Mouse (Mus musculus) ES-E14 (cell line): ENCODE data around the gene Sytl3.

Experiments
- CHD2 ChIP-seq: IDR thresholded peaks from 2 replicates; pipeline ENCODE4 v1.6.1; 2014; ENCODE audit warnings: mild to moderate bottlenecking, low read depth, low read length, inconsistent platforms
- MAFK ChIP-seq: IDR thresholded peaks from 2 replicates; pipeline ENCODE4 v1.6.1; 2014; ENCODE audit warnings: mild to moderate bottlenecking, low read depth, low read length, inconsistent platforms; ENCODE audit not compliant: insufficient read depth
- ZC3H11A ChIP-seq: IDR thresholded peaks from 2 replicates; pipeline ENCODE4 v1.6.1; 2012; ENCODE audit warnings: low read depth, mild to moderate bottlenecking, inconsistent platforms, low read length, borderline replicate concordance
- ZNF384 ChIP-seq: IDR thresholded peaks from 2 replicates; pipeline ENCODE4 v1.6.1; 2012; ENCODE audit warnings: low read depth, low read length, inconsistent platforms

DNA sequence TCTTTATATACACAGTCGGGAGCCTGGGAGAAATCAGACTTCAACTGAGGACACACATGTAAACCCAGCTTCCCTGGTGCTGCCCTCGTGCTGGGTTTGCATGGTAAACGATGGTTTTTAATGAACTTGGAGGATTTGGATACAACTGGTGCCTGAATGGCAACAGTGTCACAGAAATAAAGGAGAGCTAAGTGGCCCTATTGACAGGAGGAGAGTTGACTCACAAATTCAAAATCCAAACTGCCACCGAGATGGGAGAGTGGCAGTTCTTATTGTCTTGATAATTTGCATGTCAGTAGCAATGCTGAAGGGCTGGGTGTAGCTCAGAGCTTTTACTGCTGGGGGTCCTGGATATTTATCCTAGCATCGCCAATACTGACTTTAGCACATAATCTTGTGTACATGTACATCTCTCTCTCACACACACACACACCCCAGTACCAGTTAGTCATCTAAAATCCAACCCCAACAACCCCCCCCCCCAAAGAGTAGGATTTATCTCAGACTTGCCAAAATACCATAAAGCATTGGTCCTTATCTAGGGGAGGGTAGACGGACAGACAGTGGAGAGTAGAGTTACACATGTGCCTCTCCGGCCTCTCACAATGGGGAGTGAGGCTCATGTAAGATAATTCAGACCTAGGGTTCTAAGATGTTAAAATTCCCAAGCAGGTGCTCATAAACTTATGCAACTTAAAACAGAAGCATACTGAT lies 104.8 kb downstream of the Sytl3 start:
- TF ChIP-seq ZNF384: no peak
- TF ChIP-seq MAFK: no peak
- no peak for TF ChIP-seq ZC3H11A
- TF ChIP-seq CHD2: no peak
